ENCODE assay signal across 8 mouse cellular contexts in genomic region chr13:49371428-49371899, GRCm38 (mm10). TPM values are rescaled to one million over a fixed set of nuclear protein-coding genes. Genes with fewer than 3 reads are reported as not detected.
A peak's percentile ranks its signal among the peaks of the same experiment; 100 is the strongest.
DNase-seq lines count a peak whose midpoint lies in the region; ATAC-seq and TF ChIP-seq lines count a peak whose summit lies in the region.

No protein-coding gene starts in this region.

- H3K9ac ChIP-seq in heart, adult 2 months (ENCODE audit: low read depth, low read length), result peak overlapping the region; percentile 59; the same call in 1 of the 2 replicates
- H3K9ac ChIP-seq in intestine, embryonic 16.5 days (ENCODE audit: low read depth, low read length), result peak overlapping the region; percentile 24
- no peak overlapping the region for H3K9ac ChIP-seq in stomach, embryonic 14.5 days (replicated peaks; ENCODE audit: low read depth, low read length)

- H3K36me3 ChIP-seq in heart, adult 2 months (ENCODE audit: control insufficient read depth, insufficient read depth, low read length), result peaks cover 24% of the 10 kb centered on the region; the same call in 1 of the 2 replicates
- H3K36me3 ChIP-seq in intestine, embryonic 16.5 days (ENCODE audit: control insufficient read depth, insufficient read depth, low read length), result peaks cover 8% of the 10 kb centered on the region
- peaks cover 72% of the 10 kb centered on the region for H3K36me3 ChIP-seq in limb, embryonic 10.5 days
- H3K36me3 ChIP-seq in stomach, embryonic 14.5 days (ENCODE audit: control insufficient read depth, insufficient read depth, low read length), result peaks cover 10% of the 10 kb centered on the region

- ATAC-seq in common myeloid progenitor, adult 5-6 weeks (replicated peaks; ENCODE audit: low read depth, poor library complexity, severe bottlenecking), result peak; percentile 97
- ATAC-seq in intestine, embryonic 16.5 days, result peak; percentile 84
- peak; percentile 74; the same call in 1 of the 2 replicates for ATAC-seq in stomach, embryonic 14.5 days (ENCODE audit: insufficient number of reproducible peaks, insufficient read depth, low FRiP score, low read depth)

- no peak overlapping the region for H3K4me2 ChIP-seq in intestine, embryonic 16.5 days (ENCODE audit: low read depth, low read length)
- H3K4me2 ChIP-seq in stomach, embryonic 14.5 days (replicated peaks; ENCODE audit: low read depth, low read length), result no peak overlapping the region

- peak overlapping the region; percentile 32 for H3K27ac ChIP-seq in cerebellum, adult 2 months (ENCODE audit: insufficient read depth, low read length)
- peak overlapping the region; percentile 90 for H3K27ac ChIP-seq in heart, adult 2 months
- H3K27ac ChIP-seq in intestine, embryonic 16.5 days (ENCODE audit: low read length), result peak overlapping the region; percentile 47
- H3K27ac ChIP-seq in limb, embryonic 10.5 days, result peak overlapping the region; percentile 61
- peak overlapping the region; percentile 49; the same call in 1 of the 2 replicates for H3K27ac ChIP-seq in stomach, embryonic 14.5 days (ENCODE audit: low read length)

- H3K27me3 ChIP-seq in cerebellum, adult 2 months (ENCODE audit: control insufficient read depth, insufficient read depth, low read length), result no peaks in the 10 kb centered on the region
- H3K27me3 ChIP-seq in heart, adult 2 months (ENCODE audit: control insufficient read depth, insufficient read depth, low read length), result no peaks in the 10 kb centered on the region
- H3K27me3 ChIP-seq in intestine, embryonic 16.5 days (replicated peaks; ENCODE audit: control insufficient read depth, insufficient read depth, low read length), result no peaks in the 10 kb centered on the region
- H3K27me3 ChIP-seq in limb, embryonic 10.5 days (ENCODE audit: low read depth, poor library complexity, severe bottlenecking), result no peaks in the 10 kb centered on the region
- no peaks in the 10 kb centered on the region for H3K27me3 ChIP-seq in stomach, embryonic 14.5 days (ENCODE audit: control insufficient read depth, insufficient read depth, low read length)

- DNase-seq in cerebellum, adult 2 months, result peak in 1 of 2 experiments; percentile 44
- DNase-seq in cerebellum, adult 11 months, result no peak
- DNase-seq in heart, adult 2 months, result peak; percentile 76 to 90
- no peak for DNase-seq in limb, embryonic 10.5 days (ENCODE audit: low spot score)
- DNase-seq in mesoderm, embryonic 11.5 days (ENCODE audit: low read depth, low spot score), result peak; percentile 64

- WGBS in cerebellum, adult 2 months, result 19% methylated on average over 3 of the region's 3 CpGs
- WGBS in heart, adult 2 months, result 23% methylated on average over 3 of the region's 3 CpGs
- WGBS in intestine, embryonic 16.5 days, result 20% methylated on average over 3 of the region's 3 CpGs
- WGBS in limb, embryonic 10.5 days, result 8% methylated on average over 3 of the region's 3 CpGs
- WGBS in stomach, embryonic 14.5 days, result 22% methylated on average over 3 of the region's 3 CpGs

- no peak for TF ChIP-seq CTCF in cerebellum, adult 2 months (IDR thresholded peaks at IDR 0.05; ENCODE audit: borderline replicate concordance, insufficient read depth, low read depth, low read length)
- peak; percentile 51 for TF ChIP-seq CTCF in heart, adult 2 months (IDR thresholded peaks at IDR 0.05)

- no peaks in the 10 kb centered on the region for H3K9me3 ChIP-seq in intestine, embryonic 16.5 days (ENCODE audit: control insufficient read depth, low read length)
- no peaks in the 10 kb centered on the region for H3K9me3 ChIP-seq in limb, embryonic 10.5 days (replicated peaks)
- no peaks in the 10 kb centered on the region for H3K9me3 ChIP-seq in stomach, embryonic 14.5 days (ENCODE audit: control insufficient read depth, low read depth, low read length)

- H3K79me2 ChIP-seq in heart, adult 2 months (replicated peaks; ENCODE audit: control insufficient read depth, insufficient read depth, low read length), result peaks cover 4% of the 10 kb centered on the region

- H3K4me1 ChIP-seq in cerebellum, adult 2 months (ENCODE audit: control insufficient read depth, insufficient read depth, low read length), result peaks cover 27% of the 10 kb centered on the region
- peaks cover 66% of the 10 kb centered on the region for H3K4me1 ChIP-seq in heart, adult 2 months (ENCODE audit: control insufficient read depth, insufficient read depth, low read length)
- peaks cover 26% of the 10 kb centered on the region for H3K4me1 ChIP-seq in intestine, embryonic 16.5 days (ENCODE audit: control insufficient read depth, insufficient read depth, low read length)
- peaks cover 33% of the 10 kb centered on the region for H3K4me1 ChIP-seq in limb, embryonic 10.5 days
- 0 out of 2 replicates have a peak, but pooled peaks cover 8% of the 10 kb centered on the region for H3K4me1 ChIP-seq in stomach, embryonic 14.5 days (ENCODE audit: control insufficient read depth, insufficient read depth, low read length)

- TF ChIP-seq EP300 in heart, adult 2 months (IDR thresholded peaks at IDR 0.05; ENCODE audit: insufficient read depth, low read depth, low read length), result peak; percentile 97

- no peak for TF ChIP-seq POLR2A in cerebellum, adult 2 months (IDR thresholded peaks at IDR 0.05; ENCODE audit: borderline replicate concordance, insufficient read depth, low read length)
- TF ChIP-seq POLR2A in heart, adult 2 months (IDR thresholded peaks at IDR 0.05; ENCODE audit: insufficient read depth, low read depth, low read length), result peak; percentile 43; the same call in 1 of the 2 replicates

- no peak overlapping the region for H3K4me3 ChIP-seq in cerebellum, adult 2 months (replicated peaks; ENCODE audit: insufficient read depth, low read depth, low read length)
- peak overlapping the region; percentile 11; the same call in 1 of the 2 replicates for H3K4me3 ChIP-seq in heart, adult 2 months
- H3K4me3 ChIP-seq in intestine, embryonic 16.5 days (ENCODE audit: low read length), result no peak overlapping the region
- H3K4me3 ChIP-seq in limb, embryonic 10.5 days, result no peak overlapping the region
- H3K4me3 ChIP-seq in stomach, embryonic 14.5 days (ENCODE audit: low read depth, low read length), result no peak overlapping the region

- intact Hi-C loops in heart, adult 2 months (cut with DNase I), result loop anchor here (2.0 kb wide), 1 partner anchor 19 kb away; no protein-coding TSS in a partner anchor

RNA-seq across cellular contexts. Expression of gene Bicd2, which starts 30.1 kb away (rescaled TPM):
- polyA plus RNA-seq in cerebellum, adult 2 months (2012; rRNA removed), result 50.6 and 50.7 TPM in 2 replicates
- 20.4 and 24.3 TPM in 2 replicates for total RNA-seq in common myeloid progenitor, adult 5-6 weeks (2017)
- 10 to 100 TPM; 72.4 to 77.6 TPM for total RNA-seq in heart, adult 2 months (2021)
- polyA plus RNA-seq in heart, adult 2 months (2012; rRNA removed), result 44.5 and 64.2 TPM in 2 replicates
- 14.7 and 15.7 TPM in 2 replicates for polyA plus RNA-seq in intestine, embryonic 16.5 days (2015; fragmentation: Nextera tagmentation; extraction: Ambion mirVana)
- polyA plus RNA-seq in limb, embryonic 10.5 days (2016; fragmentation: Nextera tagmentation; extraction: Ambion mirVana), result 27.0 and 31.2 TPM in 2 replicates
- polyA plus RNA-seq in stomach, embryonic 14.5 days (2014; fragmentation: Nextera tagmentation; extraction: Ambion mirVana), result 24.2 and 26.0 TPM in 2 replicates

RNA-seq across cellular contexts. Expression of gene Ippk, which starts 49.6 kb away (rescaled TPM):
- polyA plus RNA-seq in cerebellum, adult 2 months (2012; rRNA removed), result 11.3 and 12.8 TPM in 2 replicates
- 8.4 and 11.3 TPM in 2 replicates for total RNA-seq in common myeloid progenitor, adult 5-6 weeks (2017)
- total RNA-seq in heart, adult 2 months (2021), result 1 to 10 TPM; 6.7 to 7.3 TPM
- 4.3 and 6.9 TPM in 2 replicates for polyA plus RNA-seq in heart, adult 2 months (2012; rRNA removed)
- 18.0 and 19.9 TPM in 2 replicates for polyA plus RNA-seq in intestine, embryonic 16.5 days (2015; fragmentation: Nextera tagmentation; extraction: Ambion mirVana)
- 17.3 and 21.0 TPM in 2 replicates for polyA plus RNA-seq in limb, embryonic 10.5 days (2016; fragmentation: Nextera tagmentation; extraction: Ambion mirVana)
- polyA plus RNA-seq in stomach, embryonic 14.5 days (2014; fragmentation: Nextera tagmentation; extraction: Ambion mirVana), result 16.3 and 17.8 TPM in 2 replicates

RNA-seq across cellular contexts. Expression of gene Fgd3, which starts 51.4 kb away (rescaled TPM):
- 13.7 and 13.8 TPM in 2 replicates for polyA plus RNA-seq in cerebellum, adult 2 months (2012; rRNA removed)
- 8.8 and 11.9 TPM in 2 replicates for total RNA-seq in common myeloid progenitor, adult 5-6 weeks (2017)
- 1 to 10 TPM in 1 of 2 experiments, under 1 TPM in 1; 0.96 to 1.0 TPM for total RNA-seq in heart, adult 2 months (2021)
- 0.96 and 0.97 TPM in 2 replicates for polyA plus RNA-seq in heart, adult 2 months (2012; rRNA removed)
- 0.82 and 1.2 TPM in 2 replicates for polyA plus RNA-seq in intestine, embryonic 16.5 days (2015; fragmentation: Nextera tagmentation; extraction: Ambion mirVana)
- polyA plus RNA-seq in limb, embryonic 10.5 days (2016; fragmentation: Nextera tagmentation; extraction: Ambion mirVana), result 0.62 and 0.83 TPM in 2 replicates
- 0.51 and 0.56 TPM in 2 replicates for polyA plus RNA-seq in stomach, embryonic 14.5 days (2014; fragmentation: Nextera tagmentation; extraction: Ambion mirVana)

Comparison
In these comparisons a context has a peak if more than half of its experiments do, and no peak if none do; other contexts are left out.
1. DNase-seq: peak in heart, adult 2 months (2 of 2) and mesoderm, embryonic 11.5 days (single experiment); none in cerebellum, adult 11 months (single experiment) and limb, embryonic 10.5 days (single experiment).
2. H3K27ac ChIP-seq: peak in every context shown above with its lines; median percentile 90 in heart, adult 2 months; 61 in limb, embryonic 10.5 days; 49 in stomach, embryonic 14.5 days; 47 in intestine, embryonic 16.5 days; 32 in cerebellum, adult 2 months.
3. Peak in every context shown above with its lines, with median percentiles within 50 percentile points of each other: ATAC-seq.